Mouse (Mus musculus) kidney, adult 2 months (tissue): ENCODE measurements at regions not wholly inside any gene's neighbourhood (a gene's known extent, or its start where the extent isn't known, plus 50 kb on each side); places are given as distances from the start of the nearest gene placed in this dataset.

Experiments used
- CTCF ChIP-seq: fragments of 200-500 bp; conservative IDR thresholded peaks from 2 replicates; pipeline ENCODE4 v1.5.1; 2011; ENCODE audit warnings: low read depth, mild to moderate bottlenecking, control low read depth, low read length, moderate library complexity, mixed read lengths; ENCODE audit not compliant: insufficient read depth, insufficient read length
- POLR2A ChIP-seq: fragments of 200-500 bp; IDR thresholded peaks from one replicate; pipeline ENCODE4 v1.6.1; 2011; ENCODE audit warnings: low read depth, low read length, control low read depth

DNA sequence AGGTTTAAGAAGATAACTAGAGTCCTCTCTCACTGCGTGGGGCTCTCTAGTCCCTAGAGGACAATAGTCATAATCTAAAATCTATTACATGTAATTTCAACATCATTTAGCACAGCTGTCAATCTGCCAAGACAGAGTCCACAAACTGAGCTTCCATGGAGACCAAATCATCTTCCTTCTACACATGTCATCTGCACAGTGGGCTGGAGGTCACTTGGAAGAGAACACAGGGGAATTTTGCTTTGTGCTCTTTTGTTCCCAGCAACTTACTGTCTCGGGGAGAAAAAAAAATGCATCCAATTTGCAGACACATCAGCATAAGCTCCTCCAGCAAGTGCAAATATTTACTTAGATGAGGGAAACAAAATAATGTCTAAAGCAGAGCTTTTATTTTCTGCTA is 179.8 kb downstream of the Sqor start:
- no peak for TF ChIP-seq CTCF
- no peak for TF ChIP-seq POLR2A
